Mouse (Mus musculus) mature B cell (primary cell): Measurements from ENCODE around the gene Gm20403.
"Not testable (repeated sequence)": the region's sequence is repeated elsewhere in the genome, so short reads cannot be mapped to it uniquely, and the experiment has no call there.

Experiments used
- in situ Hi-C: fragments of 300-500 bp; cut with MboI; formaldehyde crosslinking; loops from 2 replicates; pipeline ENCODE4 v1.14.3; 2019

The Gm20403 gene

GRCm38 (mm10) chr12:54993246-54994067, 7.1 kb upstream of the Gm20403 start:
- in situ Hi-C loops: no loop called here

DNA sequence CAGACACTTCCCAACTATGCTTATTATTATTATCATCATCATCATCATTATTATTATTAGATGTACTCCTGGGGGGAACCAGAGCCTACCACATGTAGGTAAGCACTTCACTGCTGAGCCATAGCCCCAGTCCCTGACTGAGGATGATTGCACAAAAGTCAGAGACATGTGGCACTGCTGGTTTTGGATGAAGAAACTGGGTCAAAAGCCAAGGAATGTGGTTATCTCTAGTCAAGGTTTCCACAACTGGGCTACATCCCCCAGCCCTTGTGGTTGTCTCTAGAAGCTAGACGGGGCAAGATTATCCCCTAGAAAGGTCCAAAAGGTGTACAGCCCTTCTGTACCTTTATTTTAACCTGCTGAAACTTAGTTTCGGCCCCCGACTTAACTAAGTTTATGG, 6.5 kb upstream of the Gm20403 start:
- in situ Hi-C loops: no loop called here

DNA sequence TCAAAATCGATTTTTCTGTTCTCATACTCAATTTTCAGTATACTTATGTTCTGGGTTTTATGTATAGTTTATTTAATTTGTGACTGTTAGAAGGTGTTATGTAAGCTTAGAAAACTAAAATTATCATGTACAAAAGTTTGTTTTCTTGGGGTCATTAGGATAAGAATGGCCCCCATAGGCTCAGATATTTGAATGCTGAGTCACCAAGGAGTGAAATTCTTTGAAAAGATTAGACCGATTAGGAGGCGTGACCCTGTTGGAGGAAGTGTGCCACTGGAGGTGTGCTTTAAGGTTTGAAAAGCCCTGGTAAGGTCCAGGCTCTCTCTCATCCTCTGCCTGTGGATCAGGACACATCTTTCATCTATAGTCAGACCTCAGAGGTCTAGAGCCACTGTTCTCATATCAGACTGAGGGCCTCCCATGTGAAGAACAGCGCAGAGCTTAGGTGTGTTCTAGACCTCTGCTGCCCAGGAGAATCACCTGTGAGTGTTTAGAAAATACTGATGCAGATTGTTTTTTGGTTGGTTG, 2.1 kb upstream of the Gm20403 start:
- in situ Hi-C loops: loop anchor here (5.0 kb wide), 1 partner anchor 34 kb away; no protein-coding TSS in a partner anchor

DNA sequence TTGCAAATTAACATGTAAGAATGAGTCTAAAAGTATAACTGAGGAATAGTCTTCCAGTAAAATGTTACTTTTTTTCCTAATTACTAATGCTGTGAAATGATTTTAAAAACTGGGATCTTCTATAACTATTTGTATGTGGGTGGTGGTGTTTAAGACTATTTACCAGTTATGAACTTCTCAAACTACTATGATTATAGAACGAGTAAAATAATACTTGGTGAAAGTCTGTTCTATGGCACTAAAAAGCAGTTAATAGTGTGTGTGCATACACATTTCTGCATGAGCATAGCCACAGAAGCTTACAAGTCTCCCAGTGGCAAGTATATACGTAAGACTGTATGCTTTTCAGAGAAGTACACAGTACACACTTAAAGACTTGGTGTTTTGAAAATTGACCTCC, 827 bp upstream of the Gm20403 start:
- in situ Hi-C loops: loop anchor here (5.0 kb wide), 1 partner anchor 35 kb away; no protein-coding TSS in a partner anchor

GRCm38 (mm10) chr12:54985257-54986051, 875 bp downstream of the Gm20403 start:
- in situ Hi-C loops: loop anchor here (5.0 kb wide), 1 partner anchor 37 kb away; no protein-coding TSS in a partner anchor

DNA sequence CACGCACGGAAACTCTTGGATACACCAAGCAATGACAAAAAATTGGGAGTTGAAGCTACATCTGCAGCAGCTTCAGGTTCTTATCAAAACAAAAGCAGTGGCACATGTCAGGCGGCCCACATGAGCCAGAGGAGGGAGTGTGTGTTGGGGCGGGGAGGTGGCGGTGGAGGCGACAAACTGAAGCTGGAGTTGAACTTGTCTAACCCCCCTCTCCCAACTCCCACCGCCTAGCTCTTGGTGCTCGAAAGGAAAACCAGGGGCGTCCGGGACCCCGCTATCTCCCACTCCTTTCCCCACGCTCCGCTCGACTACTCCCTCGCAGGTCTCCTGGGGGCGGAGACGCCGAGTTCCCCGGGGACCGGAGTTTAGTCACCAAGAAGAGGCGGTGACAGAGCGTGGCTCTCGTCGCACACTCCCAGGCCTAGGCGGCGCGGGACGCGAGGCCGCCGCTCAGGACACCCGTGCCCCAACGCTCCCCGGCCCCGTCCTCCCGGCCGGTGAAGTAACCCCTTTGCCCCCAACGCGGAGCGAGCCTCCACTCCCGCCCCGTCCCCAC, 1.6 kb downstream of the Gm20403 start:
- in situ Hi-C loops: loop anchor here (5.0 kb wide), 1 partner anchor 38 kb away; no protein-coding TSS in a partner anchor

DNA sequence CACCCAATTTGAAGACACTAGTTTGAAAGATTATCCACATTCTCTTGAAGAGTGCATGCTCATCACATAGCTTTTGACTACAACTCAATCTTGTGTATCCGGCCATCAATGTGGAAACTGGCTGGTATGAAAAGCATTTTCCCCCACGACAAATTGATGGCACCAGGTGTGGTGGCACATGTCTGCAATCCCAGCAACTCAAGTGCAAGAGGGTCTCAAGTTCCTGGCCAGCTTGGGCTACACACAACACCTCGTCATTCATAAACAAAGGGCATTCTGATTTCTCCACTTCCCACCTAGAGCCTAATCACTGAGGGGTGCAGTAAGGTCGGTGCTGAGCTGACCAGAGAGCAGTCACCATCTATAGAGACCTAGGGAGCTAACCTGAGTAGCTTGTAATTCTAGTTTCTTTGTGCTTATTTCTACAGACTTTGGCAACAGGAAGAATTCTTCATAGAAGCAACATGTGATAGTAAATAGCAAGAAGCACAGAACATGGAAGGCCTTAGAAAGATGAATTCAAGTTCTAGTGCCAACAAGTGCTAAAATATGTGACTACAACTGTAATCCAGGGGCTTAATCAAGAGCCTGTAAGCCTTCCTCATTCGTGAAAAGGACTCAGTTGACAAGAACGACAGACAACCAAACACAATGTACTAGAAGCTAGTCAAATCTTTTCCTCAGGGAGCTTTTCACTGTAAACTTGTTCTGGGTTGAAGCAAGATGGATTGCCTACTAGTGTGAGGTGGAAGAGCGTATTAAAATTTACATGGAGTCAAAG, 3.2 kb downstream of the Gm20403 start:
- in situ Hi-C loops: no loop called here

GRCm38 (mm10) chr12:54981962-54982361, 4.4 kb downstream of the Gm20403 start:
- in situ Hi-C loops: no loop called here

DNA sequence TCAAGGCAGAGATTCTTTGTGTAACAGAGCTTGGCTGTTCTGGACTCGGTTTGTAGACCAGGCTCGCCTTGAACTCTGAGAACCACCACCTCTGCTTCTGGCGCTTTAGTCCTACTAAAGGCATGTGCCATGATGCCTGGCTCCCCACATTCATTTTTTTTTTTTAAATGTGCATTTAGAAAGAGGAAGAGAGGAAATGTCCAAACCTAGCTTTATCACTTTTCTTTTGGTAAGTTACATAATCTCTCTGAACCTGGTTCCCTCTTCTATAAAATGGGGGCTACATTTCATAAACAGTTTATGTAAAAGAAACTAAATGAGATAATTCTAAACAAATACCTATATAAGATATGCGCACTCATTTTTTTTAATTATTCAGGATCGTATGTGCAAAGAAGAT, 5.4 kb downstream of the Gm20403 start:
- in situ Hi-C loops: no loop called here

GRCm38 (mm10) chr12:54980532-54980931, 5.8 kb downstream of the Gm20403 start:
- in situ Hi-C loops: no loop called here

DNA sequence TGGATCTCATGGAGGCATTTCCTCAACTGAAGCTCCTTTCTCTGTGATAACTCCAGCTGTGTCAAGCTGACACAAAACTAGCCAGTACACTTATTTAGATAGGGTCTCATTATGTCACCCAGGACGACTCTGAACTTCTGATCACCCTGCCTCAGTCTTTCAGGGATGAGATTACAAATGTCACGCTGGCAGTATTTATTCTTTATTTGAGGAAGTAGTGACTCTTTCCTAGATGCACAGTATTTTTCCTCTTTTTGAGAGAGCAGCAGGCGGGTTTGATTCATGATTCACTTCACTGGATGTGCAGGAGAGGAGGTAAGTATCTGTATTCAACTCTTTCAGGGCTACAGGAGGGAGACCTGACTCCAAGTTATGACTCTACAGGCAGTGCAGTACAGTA, 17.3 kb downstream of the Gm20403 start:
- in situ Hi-C loops: no loop called here

DNA sequence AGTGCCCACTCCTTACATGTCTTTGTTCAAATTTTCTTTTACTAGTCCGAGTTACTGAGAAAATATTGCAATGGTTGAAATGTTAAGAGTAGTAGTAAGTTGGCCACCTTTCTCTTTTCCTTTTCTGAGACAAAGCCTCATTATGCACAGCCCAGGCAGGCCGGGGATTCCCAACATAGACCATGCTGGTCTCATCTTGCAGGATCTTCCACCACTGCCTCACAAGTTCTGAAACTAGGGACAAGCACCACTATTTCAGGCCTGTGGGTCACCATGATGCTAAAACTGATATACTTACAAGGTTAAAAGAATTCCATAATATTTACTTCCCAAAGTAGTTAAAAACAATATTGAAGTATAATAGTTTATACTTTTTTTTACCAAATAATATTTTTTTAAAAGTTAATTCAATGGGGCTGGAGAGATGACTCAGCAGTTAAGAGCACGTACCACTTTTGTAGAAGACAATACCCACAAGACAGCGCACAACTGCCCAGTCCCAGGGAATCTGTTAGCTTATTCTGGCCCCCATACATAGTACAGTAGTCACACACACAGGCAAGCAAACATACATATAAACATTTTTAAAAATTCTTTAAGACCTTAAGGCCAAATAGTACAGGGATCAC, 20.7 kb downstream of the Gm20403 start:
- in situ Hi-C loops: no loop called here

- in situ Hi-C loops: no loop called here
Observed at GRCm38 (mm10) chr12:54959569-54959968, 26.8 kb downstream of the Gm20403 start.

- in situ Hi-C loops: no loop called here
Observed at GRCm38 (mm10) chr12:54956974-54957373, 29.4 kb downstream of the Gm20403 start.

DNA sequence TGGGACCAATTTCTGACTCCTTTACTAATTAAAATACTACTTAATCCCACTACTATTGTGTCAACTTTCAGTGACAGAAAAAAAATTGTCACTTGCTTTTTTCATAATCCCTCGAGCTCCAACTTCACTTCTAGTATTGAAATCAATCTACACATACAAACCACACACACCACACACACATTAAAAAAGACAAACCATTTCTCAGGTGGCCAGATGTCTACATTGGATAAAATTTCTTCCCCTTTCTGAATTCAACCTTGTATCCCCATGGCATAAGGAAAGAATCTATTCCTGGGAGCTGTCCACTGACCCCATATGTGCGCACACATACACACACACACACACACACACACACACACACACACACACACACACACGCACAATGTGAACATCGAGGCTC, 29.9 kb downstream of the Gm20403 start:
- in situ Hi-C loops: no loop called here

DNA sequence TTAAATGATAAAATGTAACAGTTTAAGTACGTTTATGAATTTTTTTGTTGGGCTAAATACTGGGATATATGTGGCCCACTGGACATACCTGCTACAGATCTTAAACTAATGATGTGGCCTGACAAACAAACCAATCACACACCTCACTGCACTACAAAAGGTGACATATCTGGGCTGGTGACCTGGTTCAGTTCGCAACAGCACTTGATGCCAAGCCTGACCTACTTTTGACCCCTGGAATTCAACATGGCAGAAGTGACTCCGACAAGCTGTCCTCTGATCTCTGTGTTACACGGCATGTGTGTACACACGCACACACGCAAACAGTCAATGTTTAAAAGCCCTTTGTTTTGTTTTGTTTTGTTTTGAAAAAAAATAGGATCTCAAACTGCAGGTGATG, 40.2 kb downstream of the Gm20403 start:
- in situ Hi-C loops: no loop called here

GRCm38 (mm10) chr12:54942586-54943157, 43.7 kb downstream of the Gm20403 start:
- in situ Hi-C loops: not testable (repeated sequence)

DNA sequence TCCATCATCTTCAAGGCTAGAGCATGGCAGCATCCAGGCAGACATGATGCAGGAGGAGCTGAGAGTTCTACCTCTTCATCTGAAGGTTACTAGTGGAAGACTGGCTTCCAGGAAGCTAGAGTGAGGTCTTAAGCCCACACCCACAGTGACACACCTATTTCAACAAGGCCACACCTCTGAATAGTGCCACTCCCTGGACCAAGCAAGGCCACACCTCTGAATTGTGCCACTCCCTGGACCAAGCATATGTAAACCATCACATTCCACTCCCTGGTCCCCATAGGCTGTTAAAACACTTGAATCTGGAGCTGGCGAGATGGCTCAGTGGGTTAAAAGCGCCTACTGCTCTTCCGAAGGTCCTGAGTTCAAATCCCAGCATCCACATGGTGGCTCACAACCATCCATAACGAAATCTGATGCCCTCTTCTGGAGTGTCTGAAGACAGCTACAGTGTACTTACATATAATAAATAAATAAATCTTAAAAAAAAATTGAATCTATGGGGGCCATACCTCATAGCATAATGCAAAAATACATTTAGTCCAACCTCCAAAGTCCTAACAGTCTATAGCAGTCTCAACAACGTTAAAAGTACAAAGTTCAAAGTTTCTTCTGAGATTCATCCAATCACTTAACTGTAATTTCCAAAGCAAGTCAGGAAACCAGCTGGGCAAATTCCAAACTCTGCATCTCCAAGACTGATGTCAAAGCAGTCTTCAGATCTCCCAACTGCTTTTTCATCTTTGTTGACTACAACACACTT, 48.6 kb downstream of the Gm20403 start:
- in situ Hi-C loops: not testable (repeated sequence)
